Mouse (Mus musculus): ENCODE data around the gene Mog.

GRCm38 (mm10) chr17:37046312-37047112, 23.3 kb upstream of the Mog start:
- peak; percentile 30 for TF ChIP-seq CTCF (IDR thresholded peaks at IDR 0.05; ENCODE audit: control insufficient read depth, insufficient read depth, insufficient read length)
- TF ChIP-seq USF1 (IDR thresholded peaks at IDR 0.05; ENCODE audit: low read depth) = no peak
- TF ChIP-seq MAX (IDR thresholded peaks at IDR 0.05) = no peak
- no peak for TF ChIP-seq MYOD1 (IDR thresholded peaks at IDR 0.05; ENCODE audit: control insufficient read depth, insufficient read length, low read depth)
